Mouse (Mus musculus) embryonic fibroblast, embryonic 13.5 days (primary cell): Measurements from ENCODE around the gene Kdm5a.

Experiments used
- CTCF ChIP-seq: IDR thresholded peaks from 2 replicates; pipeline ENCODE4 v1.5.1; 2011; ENCODE audit warnings: mild to moderate bottlenecking, control low read depth, low read length, moderate library complexity, borderline replicate concordance; ENCODE audit not compliant: insufficient read depth
- POLR2A ChIP-seq: IDR thresholded peaks from 2 replicates; pipeline ENCODE4 v1.6.1; 2011; ENCODE audit warnings: low read depth, mild to moderate bottlenecking, control low read depth, low read length, moderate library complexity

- no peak for TF ChIP-seq CTCF
- no peak for TF ChIP-seq POLR2A
These were observed 28.9 kb downstream of the Kdm5a start for GRCm38 (mm10) chr6:120392811-120393210.
